Mouse (Mus musculus) urinary bladder, postnatal 25 days (tissue): Measurements from ENCODE around the gene Rab28.
"Not testable (repeated sequence)": the region's sequence is repeated elsewhere in the genome, so short reads cannot be mapped to it uniquely, and the experiment has no call there.

Experiments
- DNase-seq: peaks from one replicate; pipeline ENCODE4 v3.0.0; 2022; ENCODE audit warnings: low spot score

The Rab28 gene

GRCm38 (mm10) chr5:41708051-41708630, at the start of gene Rab28:
TSS of gene Rab28 (minus strand) at chr5:41708157.
- DNase-seq, result peak; percentile 94

GRCm38 (mm10) chr5:41757338-41757737, 49.4 kb upstream of the Rab28 start:
- DNase-seq, result no peak

- no peak for DNase-seq
These were observed 48.4 kb upstream of the Rab28 start for GRCm38 (mm10) chr5:41756396-41756795.

GRCm38 (mm10) chr5:41755373-41755960, 47.5 kb upstream of the Rab28 start:
- no peak for DNase-seq

- no peak for DNase-seq
These were observed 46.9 kb upstream of the Rab28 start for GRCm38 (mm10) chr5:41754836-41755235.

GRCm38 (mm10) chr5:41754226-41754775, 46.3 kb upstream of the Rab28 start:
- no peak for DNase-seq

- DNase-seq, result no peak
These were observed 44.8 kb upstream of the Rab28 start for GRCm38 (mm10) chr5:41752721-41753120.

- no peak for DNase-seq
These were observed 37.2 kb upstream of the Rab28 start for GRCm38 (mm10) chr5:41744898-41745780.

GRCm38 (mm10) chr5:41744234-41744633, 36.3 kb upstream of the Rab28 start:
- no peak for DNase-seq

GRCm38 (mm10) chr5:41738817-41739216, 30.9 kb upstream of the Rab28 start:
- no peak for DNase-seq

GRCm38 (mm10) chr5:41737039-41737438, 29.1 kb upstream of the Rab28 start:
- DNase-seq, result no peak

- no peak for DNase-seq
These were observed 19.1 kb upstream of the Rab28 start for GRCm38 (mm10) chr5:41727017-41727416.

- no peak for DNase-seq
These were observed 17.6 kb upstream of the Rab28 start for GRCm38 (mm10) chr5:41725573-41725972.

- DNase-seq, result peak; percentile 11
These were observed 592 bp downstream of the Rab28 start for GRCm38 (mm10) chr5:41707115-41708015.

- DNase-seq, result no peak
These were observed 1.2 kb downstream of the Rab28 start for GRCm38 (mm10) chr5:41706777-41707114.

- not testable (repeated sequence) for DNase-seq
These were observed 6.9 kb downstream of the Rab28 start for GRCm38 (mm10) chr5:41701085-41701484.

GRCm38 (mm10) chr5:41697958-41698357, 10.0 kb downstream of the Rab28 start:
- no peak for DNase-seq

GRCm38 (mm10) chr5:41685016-41685415, 22.9 kb downstream of the Rab28 start:
- DNase-seq, result no peak

GRCm38 (mm10) chr5:41683976-41684375, 24.0 kb downstream of the Rab28 start:
- DNase-seq, result no peak

GRCm38 (mm10) chr5:41666012-41666411, 41.9 kb downstream of the Rab28 start:
- DNase-seq, result no peak

GRCm38 (mm10) chr5:41636793-41637192, 71.2 kb downstream of the Rab28 start:
- no peak for DNase-seq
